Mouse (Mus musculus) intestine, embryonic 16.5 days (tissue): ENCODE measurements around the gene Cenpv. TPM values are rescaled to one million over a fixed set of nuclear protein-coding genes. Genes with fewer than 3 reads are reported as not detected.

Source experiments
- ATAC-seq: fragments of 200-750 bp; cut with Nextera tagmentation; 2 replicates; pipeline ENCODE4 v1.8.0; 2017; ENCODE audit warnings: moderate TSS enrichment, moderate library complexity
- H3K27ac ChIP-seq: fragments of 300-500 bp; sonication (generic); 2 replicates; pipeline ENCODE4 v1.5.1; 2014; ENCODE audit warnings: mild to moderate bottlenecking, low read length
- H3K27me3 ChIP-seq: fragments of 300-500 bp; sonication (generic); replicated peaks from 2 replicates; pipeline ENCODE4 v1.6.1; 2014; ENCODE audit warnings: low read length, control low read depth, mixed read lengths; ENCODE audit not compliant: control insufficient read depth, insufficient read depth
- H3K36me3 ChIP-seq: fragments of 300-500 bp; sonication (generic); 2 replicates; pipeline ENCODE4 v1.6.1; 2014; ENCODE audit warnings: low read length, control low read depth; ENCODE audit not compliant: control insufficient read depth, insufficient read depth
- H3K4me1 ChIP-seq: fragments of 300-500 bp; sonication (generic); 2 replicates; pipeline ENCODE4 v1.6.1; 2014; ENCODE audit warnings: low read length, control low read depth, mixed read lengths; ENCODE audit not compliant: control insufficient read depth, insufficient read depth
- H3K4me2 ChIP-seq: fragments of 300-500 bp; sonication (generic); 2 replicates; pipeline ENCODE4 v1.6.1; 2014; ENCODE audit warnings: low read depth, low read length, control low read depth
- H3K4me3 ChIP-seq: fragments of 300-500 bp; sonication (generic); 2 replicates; pipeline ENCODE4 v1.5.1; 2014; ENCODE audit warnings: mild to moderate bottlenecking, low read length
- H3K9ac ChIP-seq: fragments of 300-500 bp; sonication (generic); 2 replicates; pipeline ENCODE4 v1.6.1; 2014; ENCODE audit warnings: low read depth, low read length
- H3K9me3 ChIP-seq: fragments of 300-500 bp; sonication (generic); 2 replicates; pipeline ENCODE4 v1.6.1; 2016; ENCODE audit warnings: low read length, control low read depth; ENCODE audit not compliant: control insufficient read depth
- WGBS: fragments of 180-500 bp; shearing (Covaris S2); extraction: QIAGEN DNeasy Blood & Tissue Kit; methylation state at CpG from one replicate; pipeline ENCODE4 v1.1.7; 2014; 5-methylcytosine and 5-hydroxymethylcytosine counted together
- polyA plus RNA-seq: library from polyadenylated mRNA; unstranded; fragments of >200 nt; fragmentation: Nextera tagmentation; extraction: Ambion mirVana; gene quantifications from 2 replicates; pipeline ENCODE4 v1.2.1, GENCODE M21; 2015

Gene Cenpv
- polyA plus RNA-seq, 1 experiment from 2014 or later: 6.8 TPM

DNA sequence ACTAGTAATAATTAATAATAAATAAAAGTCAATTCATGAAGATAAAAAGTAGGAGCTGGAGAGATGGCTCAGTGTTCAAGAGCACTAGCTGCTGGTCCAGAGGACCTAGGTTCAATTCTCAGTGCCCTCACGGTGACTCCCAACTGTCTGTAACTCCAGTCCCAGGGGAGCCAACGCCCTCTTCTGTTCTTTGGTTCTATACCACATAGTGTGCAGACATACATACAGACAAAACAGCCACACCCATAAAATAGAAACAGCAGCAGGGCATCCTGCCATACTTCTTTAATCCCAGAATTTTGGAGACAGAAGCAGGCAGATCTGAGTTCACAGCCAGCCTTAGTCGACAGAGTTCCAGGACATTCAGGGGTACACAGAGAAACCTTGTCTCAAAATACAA lies 4.9 kb upstream of the Cenpv start:
- no peak overlapping the region for H3K4me2 ChIP-seq
- no peak for ATAC-seq
- H3K36me3 ChIP-seq: no peaks in the 10 kb centered on the region
- no peak overlapping the region for H3K4me3 ChIP-seq
- H3K9me3 ChIP-seq: no peaks in the 10 kb centered on the region
- H3K9ac ChIP-seq: no peak overlapping the region
- H3K27me3 ChIP-seq: no peaks in the 10 kb centered on the region
- H3K27ac ChIP-seq: no peak overlapping the region
- WGBS: 89% methylated on average over 3 of the region's 3 CpGs
- peaks cover 6% of the 10 kb centered on the region; the same call in 1 of the 2 replicates for H3K4me1 ChIP-seq

DNA sequence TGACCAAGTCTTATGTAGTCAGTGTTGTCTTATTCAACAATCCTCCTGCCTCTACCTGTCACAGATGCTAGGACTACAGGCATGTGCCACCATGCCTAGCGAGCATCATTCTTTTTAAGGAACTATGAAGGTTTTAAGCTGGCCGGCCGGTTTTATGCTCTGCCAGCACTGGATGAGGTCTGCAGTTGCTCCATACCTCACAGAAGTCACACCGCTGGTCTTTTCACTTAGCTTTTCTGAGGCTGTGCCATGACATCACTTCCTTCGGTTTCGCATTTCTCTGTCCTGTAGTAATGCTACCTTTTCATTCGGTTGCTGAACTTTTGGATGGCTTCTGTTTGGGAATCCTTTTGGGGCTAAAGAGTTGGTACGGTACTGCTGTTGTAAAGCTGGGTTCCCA lies 2.5 kb upstream of the Cenpv start:
- H3K4me2 ChIP-seq: no peak overlapping the region
- no peaks in the 10 kb centered on the region for H3K27me3 ChIP-seq
- no peak for ATAC-seq
- peaks cover 10% of the 10 kb centered on the region; the same call in 1 of the 2 replicates for H3K4me1 ChIP-seq
- no peak overlapping the region for H3K9ac ChIP-seq
- WGBS: 80% methylated on average over 8 of the region's 8 CpGs
- no peak overlapping the region for H3K27ac ChIP-seq
- H3K4me3 ChIP-seq: no peak overlapping the region
- no peaks in the 10 kb centered on the region for H3K36me3 ChIP-seq
- H3K9me3 ChIP-seq: no peaks in the 10 kb centered on the region

DNA sequence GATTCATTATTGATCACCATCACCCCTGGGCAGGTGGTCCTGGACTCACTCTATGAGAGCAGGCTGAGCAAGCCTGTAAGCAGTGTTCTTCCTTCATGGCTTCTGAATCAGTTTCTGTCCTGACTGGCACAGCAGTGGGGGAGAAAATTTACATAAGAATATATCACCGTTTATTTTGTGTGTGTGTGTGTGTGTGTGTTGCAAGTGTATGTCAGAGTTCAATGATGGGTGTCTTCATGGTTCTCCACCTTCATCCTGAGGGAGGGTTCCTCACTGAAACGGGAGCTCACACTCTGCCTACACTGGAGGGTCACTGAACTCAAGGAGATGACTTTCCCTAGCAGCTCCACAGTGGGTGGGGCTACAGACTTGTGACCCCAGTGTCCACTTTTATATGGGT lies 1.9 kb upstream of the Cenpv start:
- WGBS: 65% methylated on average over 2 of the region's 2 CpGs
- no peak for ATAC-seq
- no peak overlapping the region for H3K9ac ChIP-seq

DNA sequence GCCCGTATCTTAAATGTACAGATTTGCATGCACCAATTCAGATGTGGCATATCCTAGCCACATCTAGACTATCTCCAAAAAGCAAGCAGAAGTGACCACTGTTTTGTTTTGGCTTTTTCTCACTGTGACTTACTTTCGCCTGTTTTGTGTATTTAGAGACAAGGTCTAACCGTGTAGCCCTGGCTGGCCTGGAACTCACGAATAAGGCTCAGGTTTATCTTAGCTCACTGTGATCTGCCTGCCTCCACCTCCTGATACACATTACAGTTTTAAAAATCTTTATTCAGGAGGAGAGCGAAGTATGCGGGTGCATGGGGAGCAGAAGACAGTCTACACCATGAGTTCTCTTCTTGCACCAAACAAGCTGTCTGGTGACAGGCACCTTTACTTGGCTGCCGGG lies 1.1 kb upstream of the Cenpv start:
- H3K27me3 ChIP-seq: no peaks in the 10 kb centered on the region

More for the DNA sequence above, 1.9 kb upstream of the Cenpv start:
- no peaks in the 10 kb centered on the region for H3K27me3 ChIP-seq
- no peak overlapping the region for H3K27ac ChIP-seq
- H3K9me3 ChIP-seq: no peaks in the 10 kb centered on the region
- H3K4me1 ChIP-seq: peaks cover 10% of the 10 kb centered on the region; the same call in 1 of the 2 replicates
- H3K36me3 ChIP-seq: no peaks in the 10 kb centered on the region
- no peak overlapping the region for H3K4me2 ChIP-seq
- H3K4me3 ChIP-seq: no peak overlapping the region

DNA sequence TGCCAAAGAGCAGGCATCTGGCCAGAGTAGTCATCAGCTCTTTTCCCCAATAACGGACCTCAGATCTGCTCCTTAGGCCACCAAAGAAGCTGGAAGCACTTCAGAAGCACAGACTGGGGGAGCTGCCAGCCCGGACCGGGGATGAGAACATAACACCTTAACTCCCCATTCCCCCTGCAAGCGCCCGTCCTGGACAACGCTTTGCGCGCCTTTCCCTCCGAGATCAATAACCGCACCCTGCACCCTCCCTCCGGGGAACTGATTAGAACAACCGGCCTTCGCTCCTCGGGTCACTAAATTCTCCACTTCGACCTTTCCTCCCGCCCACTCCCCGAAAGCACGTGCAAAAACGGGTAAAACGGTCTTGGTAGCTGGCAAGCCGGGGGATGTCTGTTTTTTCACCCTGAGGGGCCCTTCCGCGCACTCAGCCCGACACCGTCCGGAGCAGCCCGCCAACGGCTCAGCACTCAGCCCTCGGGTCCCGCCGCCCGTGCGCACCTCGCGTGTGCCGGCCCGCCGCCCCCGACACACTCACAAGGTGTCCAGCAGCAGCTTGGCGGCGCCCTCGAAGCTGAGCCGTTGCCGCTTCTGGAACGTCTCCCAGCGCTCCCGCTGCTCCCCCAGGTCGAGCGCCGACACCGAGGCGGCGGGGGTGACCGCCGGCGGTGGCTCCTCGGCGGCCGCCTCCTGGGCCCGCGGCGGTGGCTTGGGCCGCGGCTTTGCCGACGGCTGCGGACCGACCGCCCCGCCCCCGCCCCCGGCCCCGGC lies 556 bp downstream of the Cenpv start:
- Histone ChIP-seq H3K4me2 (peak overlapping the region; percentile 91), H3K27ac (peak overlapping the region; percentile 76), H3K36me3 (no peaks in the 10 kb centered on the region), H3K9me3 (no peaks in the 10 kb centered on the region), H3K9ac (peak overlapping the region; percentile 89), H3K4me3 (peak overlapping the region; percentile 85), H3K27me3 (no peaks in the 10 kb centered on the region), H3K4me1 (peaks cover 10% of the 10 kb centered on the region; the same call in 1 of the 2 replicates)
- under 1% methylated on average over 69 of the region's 73 CpGs for WGBS
- ATAC-seq: peak; percentile 86

More for the DNA sequence above, 1.1 kb upstream of the Cenpv start:
- no peak for ATAC-seq
- Histone ChIP-seq H3K27ac (no peak overlapping the region), H3K9me3 (no peaks in the 10 kb centered on the region), H3K36me3 (no peaks in the 10 kb centered on the region), H3K4me3 (no peak overlapping the region), H3K9ac (no peak overlapping the region), H3K4me1 (peaks cover 10% of the 10 kb centered on the region; the same call in 1 of the 2 replicates), H3K4me2 (no peak overlapping the region)
- WGBS: 85% methylated on average over 7 of the region's 7 CpGs

- Histone ChIP-seq H3K9ac (no peak overlapping the region), H3K4me3 (peak overlapping the region; percentile 5; the same call in 1 of the 2 replicates), H3K36me3 (no peaks in the 10 kb centered on the region), H3K27me3 (no peaks in the 10 kb centered on the region), H3K9me3 (no peaks in the 10 kb centered on the region), H3K27ac (no peak overlapping the region), H3K4me1 (peaks cover 10% of the 10 kb centered on the region; the same call in 1 of the 2 replicates), H3K4me2 (peak overlapping the region; percentile 28; the same call in 1 of the 2 replicates)
- 41% methylated on average over 7 of the region's 7 CpGs for WGBS
- no peak for ATAC-seq
Measured at GRCm38 (mm10) chr11:62537590-62537989, 1.5 kb downstream of the Cenpv start.

DNA sequence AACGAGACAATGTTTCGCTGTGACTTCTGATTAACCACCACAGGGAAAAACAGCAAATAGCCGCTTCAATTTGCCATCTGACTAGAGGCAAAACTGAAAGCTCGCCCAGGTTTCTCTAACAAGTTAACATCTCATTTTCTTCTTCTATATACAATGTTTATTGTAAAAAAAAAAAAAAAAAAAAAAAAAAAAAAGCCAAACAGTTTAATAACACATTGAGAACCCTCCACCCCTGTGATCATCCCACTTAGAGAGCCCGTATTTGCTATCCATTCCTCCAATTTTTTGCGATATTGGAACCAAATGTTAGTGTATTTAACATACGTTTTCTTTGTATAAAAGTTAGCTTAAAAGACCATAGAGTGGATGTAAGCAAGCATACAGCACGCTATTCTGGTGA lies 2.0 kb downstream of the Cenpv start:
- Histone ChIP-seq H3K4me2 (no peak overlapping the region), H3K4me1 (peaks cover 10% of the 10 kb centered on the region; the same call in 1 of the 2 replicates)

GRCm38 (mm10) chr11:62522283-62522682 lies 16.8 kb downstream of the Cenpv start:
- H3K36me3 ChIP-seq: no peaks in the 10 kb centered on the region
- H3K27me3 ChIP-seq: no peaks in the 10 kb centered on the region
- no peak overlapping the region for H3K9ac ChIP-seq
- peak; percentile 73; the same call in 1 of the 2 replicates for ATAC-seq
- no peaks in the 10 kb centered on the region for H3K4me1 ChIP-seq
- WGBS: 36% methylated on average over 2 of the region's 2 CpGs
- H3K4me3 ChIP-seq: no peak overlapping the region
- no peaks in the 10 kb centered on the region for H3K9me3 ChIP-seq
- H3K27ac ChIP-seq: 0 out of 2 replicates have a peak overlapping the region, but pooled peaks have one; percentile 15
- no peak overlapping the region for H3K4me2 ChIP-seq

More for the DNA sequence above, 2.0 kb downstream of the Cenpv start:
- H3K9ac ChIP-seq: no peak overlapping the region
- no peak for ATAC-seq
- no peak overlapping the region for H3K4me3 ChIP-seq
- H3K9me3 ChIP-seq: no peaks in the 10 kb centered on the region
- 88% methylated on average over 8 of the region's 8 CpGs for WGBS
- H3K27ac ChIP-seq: no peak overlapping the region
- H3K27me3 ChIP-seq: no peaks in the 10 kb centered on the region
- H3K36me3 ChIP-seq: no peaks in the 10 kb centered on the region

DNA sequence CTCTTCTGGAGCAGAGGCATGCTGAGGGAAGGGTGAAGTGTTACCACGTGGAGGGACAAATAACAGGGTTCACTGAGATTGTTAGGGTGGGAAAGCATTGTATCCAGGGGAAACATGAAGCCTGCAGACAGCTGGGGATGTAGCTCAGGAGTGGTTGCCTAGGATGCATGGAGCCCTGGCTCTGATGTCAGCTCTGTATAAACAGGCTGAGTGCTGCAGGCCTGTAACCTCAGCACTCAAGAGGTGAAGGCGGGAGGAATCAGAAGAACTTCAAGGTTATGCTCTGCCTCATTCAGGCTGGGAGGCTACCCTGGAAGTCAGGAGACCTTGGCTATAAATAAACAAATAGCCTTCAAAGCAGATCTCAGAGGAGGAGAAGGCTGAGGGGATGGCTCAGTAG lies 20.1 kb downstream of the Cenpv start:
- WGBS: 30% methylated on average over 2 of the region's 2 CpGs
- H3K27ac ChIP-seq: no peak overlapping the region

More for the DNA sequence above, 20.1 kb downstream of the Cenpv start:
- ATAC-seq: no peak
- no peak overlapping the region for H3K9ac ChIP-seq
- no peaks in the 10 kb centered on the region for H3K36me3 ChIP-seq
- no peaks in the 10 kb centered on the region for H3K27me3 ChIP-seq
- H3K9me3 ChIP-seq: no peaks in the 10 kb centered on the region
- H3K4me2 ChIP-seq: no peak overlapping the region
- no peaks in the 10 kb centered on the region for H3K4me1 ChIP-seq
- no peak overlapping the region for H3K4me3 ChIP-seq
